Mouse (Mus musculus) cerebellum, adult 18-20 months (tissue): ENCODE results near the gene Baiap2l2.

Experiments used
- DNase-seq, 2 experiments: peaks; one replicate each; pipeline ENCODE4 v3.0.0; 2021

The Baiap2l2 gene

GRCm38 (mm10) chr15:79299563-79300155 lies 14.3 kb upstream of the Baiap2l2 start:
- no peak for DNase-seq

DNA sequence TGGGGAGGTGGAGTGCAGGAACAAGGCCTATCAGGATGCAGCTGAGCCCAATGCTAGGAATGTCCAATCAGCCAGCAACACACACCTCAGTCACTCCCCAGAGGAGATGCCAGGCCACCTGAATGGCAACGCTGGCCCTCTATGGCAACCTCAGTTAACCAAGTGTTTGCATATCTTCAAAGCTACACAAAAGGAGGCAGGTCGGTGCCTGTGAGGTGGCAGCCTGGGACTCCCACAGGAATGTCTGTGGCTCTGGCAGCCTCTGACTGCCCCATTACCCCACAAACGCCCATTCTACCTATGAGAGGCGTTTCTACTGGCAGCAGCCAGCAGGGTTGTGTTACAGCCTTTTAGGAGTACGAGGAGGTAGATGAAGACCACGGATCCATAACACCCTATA lies 13.2 kb upstream of the Baiap2l2 start:
- DNase-seq: no peak

DNA sequence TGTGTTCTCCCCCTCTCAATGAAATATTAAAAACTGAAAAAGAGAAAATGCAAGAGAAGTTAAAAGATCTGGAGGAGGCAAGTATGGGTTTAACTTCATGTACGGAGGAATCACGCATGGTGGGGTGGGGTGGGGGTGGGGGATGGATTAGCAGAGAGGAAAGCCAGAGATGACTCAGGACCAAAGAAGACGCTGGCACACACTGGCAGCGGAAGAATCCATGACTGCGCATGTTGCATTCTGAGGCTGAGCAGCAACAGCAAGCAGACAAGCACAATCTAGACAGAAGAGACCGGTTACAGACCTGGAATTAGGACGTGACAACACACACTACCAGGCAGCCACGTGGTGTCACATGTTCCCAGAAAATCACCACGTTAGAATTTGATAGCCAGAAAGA lies 7.4 kb upstream of the Baiap2l2 start:
- DNase-seq: no peak

GRCm38 (mm10) chr15:79290340-79290739 lies 5.0 kb upstream of the Baiap2l2 start:
- no peak for DNase-seq

- no peak for DNase-seq
These were observed 4.1 kb upstream of the Baiap2l2 start for GRCm38 (mm10) chr15:79289441-79289840.

DNA sequence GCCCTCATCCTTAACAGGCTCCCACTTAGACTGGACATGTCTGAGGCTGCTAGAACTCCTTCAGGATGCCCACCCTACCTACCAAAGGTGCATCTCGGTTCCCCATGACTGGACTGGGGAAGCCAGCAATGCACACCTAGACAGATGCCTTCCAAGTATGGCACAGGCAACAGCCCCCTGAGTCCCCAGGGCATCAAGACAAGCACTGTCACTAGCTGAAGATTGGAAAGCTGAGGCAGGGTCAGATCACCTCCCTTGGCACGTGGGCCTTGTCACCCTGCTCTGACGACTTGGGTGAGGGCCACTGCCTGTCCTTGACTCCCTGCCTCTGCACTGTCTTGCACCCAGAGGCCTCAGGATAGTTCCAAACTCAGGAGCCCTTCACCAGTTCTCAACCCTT lies 3.0 kb upstream of the Baiap2l2 start:
- no peak for DNase-seq

GRCm38 (mm10) chr15:79287091-79287490 lies 1.8 kb upstream of the Baiap2l2 start:
- DNase-seq: no peak

- DNase-seq: no peak
These were observed 804 bp upstream of the Baiap2l2 start for GRCm38 (mm10) chr15:79286141-79286540.

DNA sequence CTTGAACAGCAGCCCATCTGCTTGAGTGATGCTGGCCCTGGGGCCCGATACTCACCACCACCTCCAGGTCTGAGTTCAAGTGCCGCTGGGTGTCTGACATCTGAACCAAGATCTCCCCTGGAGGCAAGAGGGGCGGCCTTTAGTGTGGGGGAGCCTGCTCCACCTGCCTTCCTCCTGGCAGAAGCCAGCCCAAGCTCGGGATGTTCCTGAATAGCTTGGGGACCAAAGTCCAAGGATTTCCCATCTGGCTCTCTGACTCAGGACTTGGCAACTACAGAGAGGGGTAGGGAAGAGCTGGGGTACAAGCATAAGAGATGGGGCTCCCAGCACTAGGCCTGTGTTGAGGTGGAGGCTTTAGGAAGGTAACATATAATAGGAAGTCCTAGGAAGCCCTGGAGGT lies 2.0 kb downstream of the Baiap2l2 start:
- DNase-seq: no peak

GRCm38 (mm10) chr15:79282434-79282833 lies 2.9 kb downstream of the Baiap2l2 start:
- DNase-seq: no peak

- DNase-seq: no peak
These were observed 3.9 kb downstream of the Baiap2l2 start for GRCm38 (mm10) chr15:79281389-79281788.

- no peak for DNase-seq
These were observed 4.5 kb downstream of the Baiap2l2 start for GRCm38 (mm10) chr15:79280850-79281249.

- no peak for DNase-seq
These were observed 5.1 kb downstream of the Baiap2l2 start for GRCm38 (mm10) chr15:79280209-79280608.

- DNase-seq: no peak
These were observed 7.6 kb downstream of the Baiap2l2 start for GRCm38 (mm10) chr15:79277728-79278127.

DNA sequence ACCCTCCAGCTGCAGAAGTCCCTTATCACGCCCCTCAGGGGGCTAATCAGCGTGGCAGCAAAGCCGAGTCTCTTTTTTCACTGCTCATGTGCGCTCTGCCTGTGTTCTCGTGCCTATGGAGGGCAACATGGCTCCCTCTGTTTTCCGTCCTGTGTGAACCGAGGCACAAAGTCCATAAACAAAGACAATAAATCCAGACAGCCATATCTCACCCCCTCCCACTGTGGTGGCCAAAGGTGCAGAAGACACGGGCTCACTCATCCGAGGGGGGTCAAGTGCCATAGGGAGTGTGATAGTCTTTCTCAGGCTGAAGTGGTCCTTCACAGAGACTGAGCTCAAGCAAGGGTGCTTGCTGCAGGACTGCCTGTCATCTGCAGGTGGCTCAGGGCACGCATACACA lies 12.3 kb downstream of the Baiap2l2 start:
- DNase-seq: no peak

- DNase-seq: no peak
These were observed 14.1 kb downstream of the Baiap2l2 start for GRCm38 (mm10) chr15:79271124-79271746.

- DNase-seq: peak; percentile 19 to 28
These were observed 14.8 kb downstream of the Baiap2l2 start for GRCm38 (mm10) chr15:79270317-79271123.

DNA sequence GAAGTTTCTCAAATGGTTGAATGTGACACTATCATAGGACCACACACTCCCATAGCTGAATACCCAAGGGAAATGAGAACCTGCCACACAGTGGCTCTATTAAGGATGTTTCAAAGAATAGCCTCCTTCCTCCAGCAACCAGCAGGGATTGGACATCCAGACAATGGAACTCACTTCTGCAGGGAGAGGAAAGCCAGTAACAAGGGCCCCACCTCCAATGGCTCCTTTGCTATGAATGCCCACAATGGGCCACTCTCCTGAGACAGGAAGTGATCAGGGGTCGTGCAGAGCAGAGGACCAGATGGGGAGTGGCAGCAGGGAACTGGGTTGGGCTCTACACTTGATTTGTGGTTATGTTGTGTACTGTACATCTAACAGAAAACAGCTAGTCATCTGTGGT lies 16.8 kb downstream of the Baiap2l2 start:
- DNase-seq: no peak

GRCm38 (mm10) chr15:79265384-79265783 lies 20.0 kb downstream of the Baiap2l2 start:
- DNase-seq: no peak

DNA sequence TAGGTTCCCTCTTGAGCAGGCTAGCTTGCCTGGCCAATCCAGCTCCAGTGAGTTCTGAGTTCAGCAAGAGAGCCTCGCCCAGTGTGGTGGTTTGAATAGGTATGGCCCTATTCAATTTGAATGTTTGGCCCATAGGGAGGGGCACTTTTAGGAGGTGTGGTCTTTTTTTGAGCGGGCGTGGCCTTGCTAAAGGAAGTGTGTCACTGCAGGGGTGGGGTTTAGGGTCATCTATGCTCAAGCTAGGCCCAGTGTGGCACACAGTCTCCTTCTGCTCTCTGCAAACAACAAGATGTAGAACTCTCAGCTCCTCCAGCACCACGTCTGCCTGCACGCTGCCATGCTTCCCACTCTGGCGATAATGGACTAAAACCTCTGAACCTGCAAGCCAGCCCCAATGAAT lies 21.6 kb downstream of the Baiap2l2 start:
- no peak for DNase-seq

- DNase-seq: no peak
These were observed 22.5 kb downstream of the Baiap2l2 start for GRCm38 (mm10) chr15:79262786-79263309.

DNA sequence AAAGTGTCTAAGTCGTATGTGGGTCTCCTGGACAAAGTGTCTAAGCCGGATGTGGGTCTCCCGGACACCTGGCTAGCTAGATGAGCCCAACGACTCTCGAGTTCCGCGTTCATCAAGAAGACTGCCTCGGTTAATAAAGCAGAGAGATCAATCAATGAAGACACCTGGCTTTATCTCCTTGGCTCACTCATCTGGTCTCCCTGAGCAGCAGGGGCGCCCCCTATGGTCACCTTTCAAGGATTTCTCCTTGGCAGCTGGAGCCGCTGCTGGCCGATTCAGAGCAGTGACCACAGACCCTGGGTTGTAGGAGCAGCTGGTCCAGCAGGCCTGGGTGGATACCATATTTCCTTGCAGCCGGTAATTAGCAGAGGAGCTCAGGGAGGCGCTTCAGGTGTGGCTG lies 23.0 kb downstream of the Baiap2l2 start:
- DNase-seq: no peak

DNA sequence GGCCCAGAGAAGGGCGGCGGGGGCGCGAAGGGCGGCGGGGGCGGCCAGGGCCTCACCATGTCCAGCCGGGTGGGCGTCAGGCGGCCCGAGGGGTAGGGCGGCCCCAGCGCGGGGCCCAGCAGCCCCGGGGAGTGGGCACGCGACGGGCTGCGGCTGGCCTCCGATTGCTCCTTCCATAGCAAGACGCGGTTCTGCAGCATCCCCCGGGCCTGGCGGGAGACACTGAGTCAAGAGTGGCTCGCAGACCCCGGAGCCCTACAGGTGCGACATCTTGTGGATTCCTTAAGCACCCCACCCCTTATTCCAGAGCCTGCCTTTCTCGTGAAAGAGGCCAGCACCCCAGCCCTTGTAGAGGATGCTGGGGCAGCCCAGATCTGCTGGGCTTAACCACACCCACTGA lies 23.6 kb downstream of the Baiap2l2 start:
- DNase-seq: no peak
